Mouse (Mus musculus): ENCODE measurements around the gene Zbtb25. TPM values are rescaled to one million over a fixed set of nuclear protein-coding genes. Genes with fewer than 3 reads are reported as not detected.

Gene Zbtb25
- polyA plus RNA-seq (2015; fragmentation: Nextera tagmentation; extraction: Ambion mirVana) = 4.3 and 5.2 TPM in 2 replicates

- Histone ChIP-seq H3K4me2 (replicated peaks; ENCODE audit: low read depth) (peak within 1 kb of the TSS; percentile 75), H3K27ac (ENCODE audit: low read depth, low read length) (peak within 1 kb of the TSS; percentile 99), H3K4me3 (ENCODE audit: low read depth, low read length) (peak within 1 kb of the TSS; percentile 97), H3K27me3 (replicated peaks; ENCODE audit: control insufficient read depth, insufficient read depth, low read length) (no peaks in the 10 kb centered on the region), H3K36me3 (ENCODE audit: control insufficient read depth, insufficient read depth) (no peaks in the 10 kb centered on the region), H3K9ac (ENCODE audit: low read depth, low read length) (peak within 1 kb of the TSS; percentile 96), H3K9me3 (ENCODE audit: control insufficient read depth) (no peaks in the 10 kb centered on the region), H3K4me1 (replicated peaks; ENCODE audit: control insufficient read depth, insufficient read depth, low read length) (peaks cover 6% of the 10 kb centered on the region; the same call in 1 of the 2 replicates)
- no peak for TF ChIP-seq CTCF (IDR thresholded peaks at IDR 0.05; ENCODE audit: low read depth)
- WGBS = under 1% methylated on average over 82 of the region's 96 CpGs
- ATAC-seq = peak; percentile 85
These were observed at the start of gene Zbtb25 for GRCm38 (mm10) chr12:76369206-76369977. Gene Zbtb25 (minus strand): TSS chr12:76369602.

DNA sequence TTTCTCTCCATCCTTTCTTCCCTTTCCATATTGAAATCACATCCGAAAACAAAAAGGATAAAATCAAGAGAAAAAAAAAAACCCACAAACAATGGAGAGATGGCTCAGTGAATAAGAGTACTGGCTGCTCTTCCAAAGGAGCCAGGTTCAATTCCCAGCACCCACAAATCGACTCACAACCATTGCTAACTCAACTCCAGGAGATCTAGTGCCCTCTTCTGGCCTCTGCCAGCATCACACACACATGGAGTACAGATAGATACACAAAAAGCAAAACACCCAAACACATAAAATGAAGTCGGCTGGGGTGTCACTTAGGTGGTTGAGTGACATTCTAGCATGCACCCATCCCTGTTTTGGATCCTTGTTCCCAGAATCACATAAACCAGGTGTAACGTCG, 48.9 kb upstream of the Zbtb25 start:
- no peak overlapping the region for H3K4me2 ChIP-seq (replicated peaks; ENCODE audit: low read depth)
- H3K9me3 ChIP-seq (ENCODE audit: control insufficient read depth) = no peaks in the 10 kb centered on the region
- ATAC-seq = no peak
- no peaks in the 10 kb centered on the region for H3K27me3 ChIP-seq (replicated peaks; ENCODE audit: control insufficient read depth, insufficient read depth, low read length)
- H3K36me3 ChIP-seq (ENCODE audit: control insufficient read depth, insufficient read depth) = no peaks in the 10 kb centered on the region
- no peak overlapping the region for H3K9ac ChIP-seq (ENCODE audit: low read depth, low read length)
- WGBS = 94% methylated on average over 5 of the region's 5 CpGs
- no peak overlapping the region for H3K27ac ChIP-seq (ENCODE audit: low read depth, low read length)
- peak; percentile 29 for TF ChIP-seq CTCF (IDR thresholded peaks at IDR 0.05; ENCODE audit: low read depth)
- H3K4me1 ChIP-seq (replicated peaks; ENCODE audit: control insufficient read depth, insufficient read depth, low read length) = no peaks in the 10 kb centered on the region
- no peak overlapping the region for H3K4me3 ChIP-seq (ENCODE audit: low read depth, low read length)

- WGBS = 2% methylated on average over 37 of the region's 37 CpGs
- H3K36me3 ChIP-seq (ENCODE audit: control insufficient read depth, insufficient read depth) = no peaks in the 10 kb centered on the region
- TF ChIP-seq CTCF (IDR thresholded peaks at IDR 0.05; ENCODE audit: low read depth) = no peak
- H3K27ac ChIP-seq (ENCODE audit: low read depth, low read length) = no peak within 1 kb of the TSS
- H3K4me1 ChIP-seq (replicated peaks; ENCODE audit: control insufficient read depth, insufficient read depth, low read length) = no peaks in the 10 kb centered on the region
- 0 out of 2 replicates have a peak within 1 kb of the TSS, but pooled peaks have one; percentile 8 for H3K9ac ChIP-seq (ENCODE audit: low read depth, low read length)
- H3K4me3 ChIP-seq (ENCODE audit: low read depth, low read length) = peak within 1 kb of the TSS; percentile 31
- H3K4me2 ChIP-seq (replicated peaks; ENCODE audit: low read depth) = peak within 1 kb of the TSS; percentile 68
- H3K27me3 ChIP-seq (replicated peaks; ENCODE audit: control insufficient read depth, insufficient read depth, low read length) = no peaks in the 10 kb centered on the region
- no peaks in the 10 kb centered on the region for H3K9me3 ChIP-seq (ENCODE audit: control insufficient read depth)
- ATAC-seq = 0 out of 2 replicates have a peak, but pooled peaks have one; percentile 31
These were observed 48.0 kb upstream of the Zbtb25 start, which contains the start of gene Ppp1r36 for GRCm38 (mm10) chr12:76417433-76417854. Gene Ppp1r36 (plus strand): TSS chr12:76417538.

DNA sequence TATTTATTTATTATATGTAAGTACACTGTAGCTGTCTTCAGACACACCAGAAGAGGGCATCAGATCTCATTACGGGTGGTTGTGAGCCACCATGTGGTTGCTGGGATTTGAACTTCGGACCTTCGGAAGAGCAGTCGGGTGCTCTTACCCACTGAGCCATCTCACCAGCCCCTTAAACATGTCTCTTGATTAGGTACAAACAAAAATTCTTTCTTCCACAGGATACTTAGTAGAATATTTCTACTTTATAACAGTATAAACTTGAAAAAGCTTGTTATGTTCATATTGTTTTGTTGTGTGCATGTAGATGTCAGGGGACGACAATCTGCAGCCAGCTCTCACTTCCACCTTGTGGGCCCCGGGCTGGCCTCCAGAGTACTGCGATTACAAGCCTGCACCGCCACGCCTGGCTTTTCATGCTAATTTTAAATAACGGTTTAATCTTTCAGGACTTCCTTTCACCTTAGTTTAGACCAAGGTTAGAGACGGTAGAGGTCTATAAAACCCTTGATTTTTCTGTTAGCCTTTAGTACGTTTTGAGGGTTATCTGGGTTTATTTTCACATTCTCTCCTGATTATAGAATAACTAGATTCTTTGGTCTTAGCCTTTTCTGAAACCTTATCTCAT, 46.1 kb upstream of the Zbtb25 start:
- no peaks in the 10 kb centered on the region for H3K27me3 ChIP-seq (replicated peaks; ENCODE audit: control insufficient read depth, insufficient read depth, low read length)
- H3K27ac ChIP-seq (ENCODE audit: low read depth, low read length) = no peak overlapping the region
- H3K9me3 ChIP-seq (ENCODE audit: control insufficient read depth) = no peaks in the 10 kb centered on the region
- H3K4me1 ChIP-seq (replicated peaks; ENCODE audit: control insufficient read depth, insufficient read depth, low read length) = no peaks in the 10 kb centered on the region
- H3K4me3 ChIP-seq (ENCODE audit: low read depth, low read length) = no peak overlapping the region
- TF ChIP-seq CTCF (IDR thresholded peaks at IDR 0.05; ENCODE audit: low read depth) = no peak
- H3K4me2 ChIP-seq (replicated peaks; ENCODE audit: low read depth) = no peak overlapping the region
- H3K9ac ChIP-seq (ENCODE audit: low read depth, low read length) = no peak overlapping the region
- no peak for ATAC-seq
- H3K36me3 ChIP-seq (ENCODE audit: control insufficient read depth, insufficient read depth) = no peaks in the 10 kb centered on the region
- 63% methylated on average over 11 of the region's 12 CpGs for WGBS

DNA sequence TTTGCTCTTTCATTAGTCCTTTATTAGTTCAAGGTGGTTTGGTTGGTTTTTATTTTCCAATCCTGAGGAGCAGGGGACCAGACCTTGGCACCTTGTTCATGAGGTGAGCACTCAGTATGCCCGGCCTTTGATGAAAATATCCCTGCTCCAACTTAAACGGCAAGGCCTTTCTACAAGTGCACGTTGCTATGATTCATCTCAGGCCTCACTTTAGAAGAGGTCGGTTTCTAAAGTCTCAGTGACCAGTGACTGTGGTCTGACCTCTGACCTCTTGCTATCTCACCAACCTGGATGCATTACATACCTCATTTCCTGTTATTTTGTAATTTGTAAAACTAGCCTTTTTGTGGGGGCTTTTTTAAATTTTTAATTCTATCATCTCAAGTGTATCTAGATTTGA, 39.8 kb upstream of the Zbtb25 start:
- no peak for ATAC-seq
- Histone ChIP-seq H3K36me3 (ENCODE audit: control insufficient read depth, insufficient read depth) (no peaks in the 10 kb centered on the region), H3K9ac (ENCODE audit: low read depth, low read length) (no peak overlapping the region), H3K9me3 (ENCODE audit: control insufficient read depth) (no peaks in the 10 kb centered on the region), H3K4me2 (replicated peaks; ENCODE audit: low read depth) (no peak overlapping the region), H3K4me3 (ENCODE audit: low read depth, low read length) (no peak overlapping the region), H3K27me3 (replicated peaks; ENCODE audit: control insufficient read depth, insufficient read depth, low read length) (peaks cover 26% of the 10 kb centered on the region), H3K4me1 (replicated peaks; ENCODE audit: control insufficient read depth, insufficient read depth, low read length) (no peaks in the 10 kb centered on the region; the same call in 1 of the 2 replicates), H3K27ac (ENCODE audit: low read depth, low read length) (no peak overlapping the region)
- no peak for TF ChIP-seq CTCF (IDR thresholded peaks at IDR 0.05; ENCODE audit: low read depth)
- 59% methylated on average over 4 of the region's 4 CpGs for WGBS

GRCm38 (mm10) chr12:76407184-76407583, 37.8 kb upstream of the Zbtb25 start:
- Histone ChIP-seq H3K4me3 (ENCODE audit: low read depth, low read length) (no peak overlapping the region; the same call in 1 of the 2 replicates), H3K4me2 (replicated peaks; ENCODE audit: low read depth) (no peak overlapping the region), H3K9ac (ENCODE audit: low read depth, low read length) (no peak overlapping the region), H3K27ac (ENCODE audit: low read depth, low read length) (no peak overlapping the region), H3K27me3 (replicated peaks; ENCODE audit: control insufficient read depth, insufficient read depth, low read length) (peaks cover 26% of the 10 kb centered on the region), H3K4me1 (replicated peaks; ENCODE audit: control insufficient read depth, insufficient read depth, low read length) (no peaks in the 10 kb centered on the region; the same call in 1 of the 2 replicates), H3K36me3 (ENCODE audit: control insufficient read depth, insufficient read depth) (no peaks in the 10 kb centered on the region), H3K9me3 (ENCODE audit: control insufficient read depth) (no peaks in the 10 kb centered on the region)
- 60% methylated on average over 1 of the region's 1 CpGs for WGBS
- no peak for ATAC-seq
- no peak for TF ChIP-seq CTCF (IDR thresholded peaks at IDR 0.05; ENCODE audit: low read depth)
